Mouse (Mus musculus): ENCODE data around the gene Cfap54.
A peak's percentile ranks its signal among the peaks of the same experiment; 100 is the strongest.

The Cfap54 gene

GRCm38 (mm10) chr10:93081133-93081779 lies at the start of gene Cfap54:
Cfap54 (minus strand) TSS chr10:93081618.
- peak; percentile 92 for DNase-seq (ENCODE audit: low read depth)

- no peak for DNase-seq (ENCODE audit: low read depth)
Measured at GRCm38 (mm10) chr10:93130456-93130940, 49.1 kb upstream of the Cfap54 start.

- no peak for DNase-seq (ENCODE audit: low read depth)
Measured at GRCm38 (mm10) chr10:93129904-93130455, 48.6 kb upstream of the Cfap54 start.

- peak; percentile 64 for DNase-seq (ENCODE audit: low read depth)
Measured at GRCm38 (mm10) chr10:93129345-93129744, 47.9 kb upstream of the Cfap54 start.

- DNase-seq (ENCODE audit: low read depth): no peak
Measured at GRCm38 (mm10) chr10:93128566-93128965, 47.1 kb upstream of the Cfap54 start.

GRCm38 (mm10) chr10:93126025-93126424 lies 44.6 kb upstream of the Cfap54 start:
- DNase-seq (ENCODE audit: low read depth): peak; percentile 50

GRCm38 (mm10) chr10:93123957-93124613 lies 42.7 kb upstream of the Cfap54 start:
- DNase-seq (ENCODE audit: low read depth): peak; percentile 100

- peak; percentile 61 for DNase-seq (ENCODE audit: low read depth)
Measured at GRCm38 (mm10) chr10:93123310-93123709, 41.9 kb upstream of the Cfap54 start.

- peak; percentile 63 for DNase-seq (ENCODE audit: low read depth)
Measured at GRCm38 (mm10) chr10:93122399-93123184, 41.2 kb upstream of the Cfap54 start.

GRCm38 (mm10) chr10:93121262-93121860 lies 39.9 kb upstream of the Cfap54 start:
- DNase-seq (ENCODE audit: low read depth): no peak

- DNase-seq (ENCODE audit: low read depth): no peak
Measured at GRCm38 (mm10) chr10:93119809-93120208, 38.4 kb upstream of the Cfap54 start.

GRCm38 (mm10) chr10:93116636-93117035 lies 35.2 kb upstream of the Cfap54 start:
- DNase-seq (ENCODE audit: low read depth): no peak

- no peak for DNase-seq (ENCODE audit: low read depth)
Measured at GRCm38 (mm10) chr10:93115743-93116142, 34.3 kb upstream of the Cfap54 start.

- DNase-seq (ENCODE audit: low read depth): peak; percentile 68
Measured at GRCm38 (mm10) chr10:93114782-93115181, 33.4 kb upstream of the Cfap54 start.

- DNase-seq (ENCODE audit: low read depth): no peak
Measured at GRCm38 (mm10) chr10:93113968-93114367, 32.5 kb upstream of the Cfap54 start.

- no peak for DNase-seq (ENCODE audit: low read depth)
Measured at GRCm38 (mm10) chr10:93112021-93112420, 30.6 kb upstream of the Cfap54 start.

GRCm38 (mm10) chr10:93111412-93111811 lies 30.0 kb upstream of the Cfap54 start:
- peak; percentile 90 for DNase-seq (ENCODE audit: low read depth)

GRCm38 (mm10) chr10:93105358-93105757 lies 23.9 kb upstream of the Cfap54 start:
- no peak for DNase-seq (ENCODE audit: low read depth)

- no peak for DNase-seq (ENCODE audit: low read depth)
Measured at GRCm38 (mm10) chr10:93104357-93104756, 22.9 kb upstream of the Cfap54 start.

GRCm38 (mm10) chr10:93103676-93104075 lies 22.3 kb upstream of the Cfap54 start:
- DNase-seq (ENCODE audit: low read depth): no peak

- DNase-seq (ENCODE audit: low read depth): no peak
Measured at GRCm38 (mm10) chr10:93102321-93102720, 20.9 kb upstream of the Cfap54 start.

- no peak for DNase-seq (ENCODE audit: low read depth)
Measured at GRCm38 (mm10) chr10:93098211-93098805, 16.9 kb upstream of the Cfap54 start.
